Mouse (Mus musculus): Measurements from ENCODE around the gene E330017A01Rik. TPM values are rescaled to one million over a fixed set of nuclear protein-coding genes. Genes with fewer than 3 reads are reported as not detected.

Gene E330017A01Rik
- polyA plus RNA-seq (2015; fragmentation: Nextera tagmentation; extraction: Ambion mirVana) = not detected in 2 replicates

- H3K27ac ChIP-seq = no peak within 1 kb of the TSS
- ATAC-seq (ENCODE audit: insufficient number of reproducible peaks, low FRiP score, low TSS enrichment, low read depth) = no peak
- no peaks in the 10 kb centered on the region for H3K27me3 ChIP-seq
- H3K4me1 ChIP-seq = no peaks in the 10 kb centered on the region
- H3K4me2 ChIP-seq = no peak within 1 kb of the TSS
- WGBS = 84% methylated on average over 3 of the region's 3 CpGs
- no peak within 1 kb of the TSS for H3K4me3 ChIP-seq
- H3K36me3 ChIP-seq = no peaks in the 10 kb centered on the region
- no peak within 1 kb of the TSS for H3K9ac ChIP-seq
- H3K9me3 ChIP-seq = no peaks in the 10 kb centered on the region
Measured at GRCm38 (mm10) chr16:58638689-58639175, at the start of gene E330017A01Rik. Gene E330017A01Rik (minus strand): TSS chr16:58638739.

DNA sequence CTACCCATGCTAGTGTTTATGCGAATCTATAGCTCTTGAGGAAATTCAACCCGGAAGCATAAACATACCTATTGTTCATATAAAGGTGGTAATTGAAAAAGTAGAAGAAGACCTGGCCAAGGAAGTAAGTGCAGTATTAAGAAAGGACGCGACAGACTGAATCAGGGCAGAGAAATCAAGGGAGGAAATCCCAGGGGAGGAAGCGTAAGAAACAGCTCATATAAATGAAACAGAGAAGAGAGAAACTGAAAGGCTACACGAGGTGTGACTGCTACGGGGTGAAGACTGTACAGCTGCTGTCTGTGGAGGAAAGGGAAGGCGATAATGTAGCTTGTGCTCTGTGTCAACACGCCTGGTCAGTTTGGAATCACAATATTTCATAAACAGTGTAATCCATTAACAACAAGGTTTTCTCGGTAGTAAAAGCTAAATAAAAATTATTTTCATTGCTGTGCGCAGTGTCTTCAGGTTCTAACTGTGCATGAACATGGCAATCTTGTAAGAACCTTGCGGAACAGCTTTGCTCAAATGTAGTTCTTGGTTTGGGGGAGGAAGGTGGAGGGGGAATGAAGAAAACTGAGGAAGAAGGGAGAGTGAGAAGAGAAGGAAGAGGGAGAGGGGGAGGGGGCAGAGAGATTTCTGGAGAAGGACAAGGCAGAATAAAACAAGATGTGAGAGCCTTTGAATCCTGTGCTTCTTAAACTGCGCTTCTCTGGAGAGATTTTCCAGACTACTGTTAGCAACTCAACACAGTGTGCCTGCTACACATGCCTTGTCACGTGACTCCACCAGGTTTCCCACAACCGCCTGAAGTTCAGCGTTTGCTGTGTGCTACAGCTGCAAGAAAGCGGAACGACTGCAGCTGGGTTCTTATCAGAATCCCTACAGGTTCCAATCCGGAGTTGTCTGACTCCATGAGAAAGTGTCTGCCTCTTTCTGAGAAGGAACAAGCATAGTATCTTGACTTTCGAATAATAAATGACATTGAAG is 47.3 kb upstream of the E330017A01Rik start:
- Histone ChIP-seq H3K9ac (no peak overlapping the region), H3K4me1 (no peaks in the 10 kb centered on the region), H3K4me3 (no peak overlapping the region), H3K4me2 (no peak overlapping the region), H3K27ac (no peak overlapping the region), H3K27me3 (no peaks in the 10 kb centered on the region), H3K36me3 (peaks cover 9% of the 10 kb centered on the region; the same call in 1 of the 2 replicates), H3K9me3 (no peaks in the 10 kb centered on the region)
- ATAC-seq (ENCODE audit: insufficient number of reproducible peaks, low FRiP score, low TSS enrichment, low read depth) = no peak
- WGBS = 66% methylated on average over 20 of the region's 20 CpGs

DNA sequence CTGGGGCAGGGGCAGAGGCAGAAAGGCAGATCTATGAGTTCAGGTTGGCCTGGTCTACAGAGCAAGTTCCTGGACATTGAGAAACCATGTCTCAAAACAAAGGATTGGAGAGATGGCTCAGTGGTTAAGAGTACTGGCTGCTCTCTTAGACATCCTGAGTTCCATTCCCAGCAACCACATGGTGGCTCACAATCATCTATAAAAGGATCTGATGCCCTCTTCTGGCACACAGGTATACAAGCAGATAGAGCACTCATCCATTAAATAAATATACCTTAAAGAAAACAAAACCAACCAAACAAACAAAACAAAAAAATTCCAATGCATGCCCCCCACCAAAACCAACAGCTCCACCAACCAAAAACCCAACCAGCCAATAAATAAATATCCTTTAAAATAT is 46.0 kb upstream of the E330017A01Rik start:
- ATAC-seq (ENCODE audit: insufficient number of reproducible peaks, low FRiP score, low TSS enrichment, low read depth) = no peak

GRCm38 (mm10) chr16:58683911-58684310 is 45.4 kb upstream of the E330017A01Rik start:
- ATAC-seq (ENCODE audit: insufficient number of reproducible peaks, low FRiP score, low TSS enrichment, low read depth) = no peak

More for the DNA sequence above, 46.0 kb upstream of the E330017A01Rik start:
- Histone ChIP-seq H3K36me3 (peaks cover 9% of the 10 kb centered on the region; the same call in 1 of the 2 replicates), H3K27ac (no peak overlapping the region), H3K9ac (no peak overlapping the region), H3K27me3 (no peaks in the 10 kb centered on the region), H3K4me2 (no peak overlapping the region), H3K9me3 (no peaks in the 10 kb centered on the region), H3K4me1 (no peaks in the 10 kb centered on the region), H3K4me3 (no peak overlapping the region)

DNA sequence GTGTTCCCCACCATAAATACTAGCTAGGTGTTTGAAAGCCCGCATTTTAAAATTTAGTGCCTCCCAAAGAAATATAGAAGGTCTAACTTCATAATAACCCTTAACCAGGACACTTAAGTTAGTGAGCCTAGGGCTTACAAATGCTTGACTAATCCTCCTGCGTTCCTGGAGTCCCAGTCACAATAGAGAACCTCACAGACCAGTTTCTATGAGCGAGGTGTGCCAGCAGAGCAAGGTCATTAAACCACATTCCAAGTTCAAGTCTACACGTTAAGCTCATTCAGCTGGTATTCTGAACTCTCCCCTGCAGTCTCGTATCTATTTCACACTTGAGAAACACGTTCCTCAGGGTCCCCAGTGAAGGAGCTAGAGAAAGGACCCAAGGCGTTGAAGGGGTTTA is 44.3 kb upstream of the E330017A01Rik start:
- peaks cover 16% of the 10 kb centered on the region for H3K36me3 ChIP-seq
- H3K4me1 ChIP-seq = no peaks in the 10 kb centered on the region
- no peaks in the 10 kb centered on the region for H3K9me3 ChIP-seq
- no peak overlapping the region for H3K4me3 ChIP-seq
- WGBS = 71% methylated on average over 7 of the region's 7 CpGs
- no peaks in the 10 kb centered on the region for H3K27me3 ChIP-seq
- H3K27ac ChIP-seq = no peak overlapping the region
- no peak overlapping the region for H3K9ac ChIP-seq
- H3K4me2 ChIP-seq = no peak overlapping the region
- ATAC-seq (ENCODE audit: insufficient number of reproducible peaks, low FRiP score, low TSS enrichment, low read depth) = no peak

More at GRCm38 (mm10) chr16:58683911-58684310, 45.4 kb upstream of the E330017A01Rik start:
- Histone ChIP-seq H3K4me1 (no peaks in the 10 kb centered on the region), H3K4me3 (no peak overlapping the region), H3K9ac (no peak overlapping the region), H3K27me3 (no peaks in the 10 kb centered on the region), H3K27ac (no peak overlapping the region), H3K9me3 (no peaks in the 10 kb centered on the region), H3K36me3 (peaks cover 9% of the 10 kb centered on the region; the same call in 1 of the 2 replicates), H3K4me2 (no peak overlapping the region)
- 89% methylated on average over 4 of the region's 4 CpGs for WGBS

DNA sequence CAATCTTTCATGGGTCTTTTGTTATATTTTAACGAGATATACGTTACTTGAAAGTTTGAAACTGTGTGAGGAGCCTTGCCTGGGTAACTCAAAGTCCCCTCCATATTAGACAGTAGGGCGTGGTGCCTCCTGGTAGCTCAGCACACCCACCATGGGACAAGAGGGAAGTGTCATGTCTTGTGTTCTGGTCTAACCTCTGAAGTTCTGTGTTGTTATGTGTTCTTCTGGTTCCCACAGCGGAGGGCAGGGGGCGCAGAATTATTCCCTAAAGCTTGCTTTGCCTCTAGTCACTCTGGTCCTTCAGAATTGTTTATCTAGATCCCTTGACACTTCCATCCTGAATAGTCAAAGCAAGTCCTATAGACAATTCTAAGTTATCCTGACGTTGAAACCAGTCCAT is 43.5 kb upstream of the E330017A01Rik start:
- Histone ChIP-seq H3K4me2 (no peak overlapping the region), H3K4me3 (no peak overlapping the region), H3K9me3 (no peaks in the 10 kb centered on the region), H3K27me3 (no peaks in the 10 kb centered on the region), H3K4me1 (no peaks in the 10 kb centered on the region), H3K9ac (no peak overlapping the region), H3K27ac (no peak overlapping the region), H3K36me3 (peaks cover 24% of the 10 kb centered on the region)
- ATAC-seq (ENCODE audit: insufficient number of reproducible peaks, low FRiP score, low TSS enrichment, low read depth) = no peak
- WGBS = 89% methylated on average over 6 of the region's 6 CpGs

DNA sequence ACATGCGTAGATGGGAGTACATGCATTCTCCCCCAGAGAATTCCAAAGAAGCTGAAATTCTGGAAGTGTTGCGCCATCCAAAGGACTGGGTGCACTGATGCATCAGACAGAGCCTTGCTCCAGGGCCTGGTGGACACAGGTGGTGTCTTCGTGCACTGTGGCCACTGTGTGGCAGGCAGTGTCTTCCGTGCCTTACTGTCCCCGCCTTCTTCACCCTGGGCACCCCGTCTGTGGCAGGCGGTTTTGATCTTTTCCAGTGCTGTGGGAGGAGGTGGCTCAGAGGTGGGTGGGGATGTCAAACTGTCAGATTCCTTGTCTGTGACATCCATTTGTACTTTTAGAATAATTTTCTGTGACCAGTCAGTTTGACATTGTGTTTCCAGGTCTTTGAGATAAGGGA is 40.1 kb upstream of the E330017A01Rik start:
- Histone ChIP-seq H3K9me3 (no peaks in the 10 kb centered on the region), H3K4me1 (no peaks in the 10 kb centered on the region), H3K9ac (no peak overlapping the region), H3K4me2 (no peak overlapping the region), H3K36me3 (peaks cover 50% of the 10 kb centered on the region), H3K4me3 (no peak overlapping the region), H3K27me3 (no peaks in the 10 kb centered on the region), H3K27ac (no peak overlapping the region)
- 79% methylated on average over 7 of the region's 7 CpGs for WGBS
- ATAC-seq (ENCODE audit: insufficient number of reproducible peaks, low FRiP score, low TSS enrichment, low read depth) = no peak

DNA sequence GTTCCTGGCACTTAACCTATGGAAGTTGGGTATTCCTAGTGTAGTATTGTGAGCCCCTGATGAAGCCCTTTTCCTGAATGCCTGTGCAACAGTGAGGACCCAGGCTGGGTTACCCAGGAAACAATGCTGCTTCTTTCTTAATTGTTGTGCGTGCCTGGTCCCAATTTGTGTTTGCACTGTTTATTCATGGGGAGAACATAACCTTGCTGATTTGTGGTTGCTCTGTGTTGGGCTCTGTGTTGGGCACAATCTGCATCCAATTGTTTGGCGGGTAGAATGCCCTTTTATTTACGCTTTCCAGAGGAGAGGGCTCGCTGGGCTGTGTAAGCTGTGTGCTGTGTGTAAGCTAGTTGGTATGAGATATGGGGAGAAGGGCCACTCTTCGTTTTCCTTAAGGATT is 39.0 kb upstream of the E330017A01Rik start:
- no peak overlapping the region for H3K4me3 ChIP-seq
- 71% methylated on average over 5 of the region's 5 CpGs for WGBS
- no peak overlapping the region for H3K27ac ChIP-seq
- H3K9me3 ChIP-seq = no peaks in the 10 kb centered on the region
- no peaks in the 10 kb centered on the region for H3K4me1 ChIP-seq
- ATAC-seq (ENCODE audit: insufficient number of reproducible peaks, low FRiP score, low TSS enrichment, low read depth) = no peak
- no peaks in the 10 kb centered on the region for H3K27me3 ChIP-seq
- H3K36me3 ChIP-seq = peaks cover 58% of the 10 kb centered on the region
- H3K4me2 ChIP-seq = no peak overlapping the region
- H3K9ac ChIP-seq = no peak overlapping the region

- Histone ChIP-seq H3K27ac (no peak overlapping the region), H3K4me1 (no peaks in the 10 kb centered on the region), H3K4me3 (no peak overlapping the region), H3K4me2 (no peak overlapping the region), H3K9me3 (no peaks in the 10 kb centered on the region), H3K9ac (no peak overlapping the region), H3K36me3 (peaks cover 55% of the 10 kb centered on the region), H3K27me3 (no peaks in the 10 kb centered on the region)
- ATAC-seq (ENCODE audit: insufficient number of reproducible peaks, low FRiP score, low TSS enrichment, low read depth) = no peak
- WGBS = 87% methylated on average over 3 of the region's 3 CpGs
Measured at GRCm38 (mm10) chr16:58676633-58677032, 38.1 kb upstream of the E330017A01Rik start.

DNA sequence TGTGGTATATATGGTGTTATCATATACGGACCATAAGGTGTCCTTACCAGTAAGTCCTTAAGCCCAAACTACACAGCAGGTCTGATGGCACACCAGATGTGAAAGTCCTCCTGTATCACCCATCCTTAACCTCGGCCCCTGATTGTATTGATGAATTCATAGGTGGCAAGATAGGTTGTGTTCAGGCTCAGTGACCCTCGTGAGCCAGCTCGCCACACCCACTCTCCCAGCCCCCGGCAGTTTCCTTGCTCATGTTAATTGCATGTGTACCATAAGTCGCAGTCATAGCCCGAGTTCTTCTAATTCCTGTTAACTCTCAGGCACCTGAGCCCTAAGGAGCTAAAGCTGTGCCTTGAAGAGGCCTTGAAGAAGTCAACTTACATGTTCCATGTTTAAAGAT is 37.6 kb upstream of the E330017A01Rik start:
- H3K36me3 ChIP-seq = peaks cover 51% of the 10 kb centered on the region
- no peak overlapping the region for H3K27ac ChIP-seq
- H3K4me2 ChIP-seq = no peak overlapping the region
- 82% methylated on average over 7 of the region's 7 CpGs for WGBS
- no peak overlapping the region for H3K4me3 ChIP-seq
- H3K9ac ChIP-seq = no peak overlapping the region
- no peak for ATAC-seq (ENCODE audit: insufficient number of reproducible peaks, low FRiP score, low TSS enrichment, low read depth)
- no peaks in the 10 kb centered on the region for H3K27me3 ChIP-seq
- H3K4me1 ChIP-seq = 0 out of 2 replicates have a peak, but pooled peaks cover 2% of the 10 kb centered on the region
- H3K9me3 ChIP-seq = no peaks in the 10 kb centered on the region

GRCm38 (mm10) chr16:58675256-58675655 is 36.7 kb upstream of the E330017A01Rik start:
- no peak for ATAC-seq (ENCODE audit: insufficient number of reproducible peaks, low FRiP score, low TSS enrichment, low read depth)
- Histone ChIP-seq H3K9me3 (no peaks in the 10 kb centered on the region), H3K4me3 (no peak overlapping the region), H3K27ac (no peak overlapping the region), H3K27me3 (no peaks in the 10 kb centered on the region), H3K4me2 (no peak overlapping the region), H3K9ac (no peak overlapping the region), H3K4me1 (0 out of 2 replicates have a peak, but pooled peaks cover 5% of the 10 kb centered on the region), H3K36me3 (peaks cover 48% of the 10 kb centered on the region)
- 94% methylated on average over 13 of the region's 13 CpGs for WGBS

DNA sequence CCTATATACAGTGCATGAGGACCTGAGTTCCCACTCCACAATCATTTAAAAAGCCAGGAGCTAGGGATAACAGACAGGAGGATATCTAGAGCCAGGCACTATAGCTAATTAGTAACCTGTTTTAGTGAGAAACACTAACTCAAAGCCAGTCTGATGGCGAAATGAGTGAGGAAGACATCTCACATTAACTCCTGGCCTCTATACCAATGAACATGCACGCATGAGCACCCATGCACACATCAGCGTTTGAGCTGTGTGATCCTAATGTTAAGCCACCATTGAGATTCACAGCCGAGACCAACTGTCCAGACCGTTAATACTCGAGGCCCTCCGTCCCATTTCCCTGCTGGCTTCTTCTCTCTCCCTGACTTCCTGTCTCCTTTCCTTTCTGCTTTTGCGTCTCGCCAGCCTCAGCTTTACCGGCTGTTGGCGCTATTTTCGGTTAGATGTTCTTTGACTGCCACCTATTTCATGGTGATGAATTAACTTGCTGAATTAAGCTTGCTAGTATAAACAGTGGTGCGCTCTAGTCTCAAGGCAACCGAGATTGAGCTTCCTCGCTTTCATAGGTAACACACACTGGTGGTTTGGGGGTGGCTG is 35.4 kb upstream of the E330017A01Rik start:
- H3K9ac ChIP-seq = no peak overlapping the region
- H3K4me3 ChIP-seq = no peak overlapping the region
- H3K27me3 ChIP-seq = no peaks in the 10 kb centered on the region
- 0 out of 2 replicates have a peak, but pooled peaks cover 8% of the 10 kb centered on the region for H3K4me1 ChIP-seq
- H3K36me3 ChIP-seq = peaks cover 48% of the 10 kb centered on the region
- WGBS = 93% methylated on average over 15 of the region's 15 CpGs
- H3K9me3 ChIP-seq = no peaks in the 10 kb centered on the region
- H3K27ac ChIP-seq = no peak overlapping the region
- no peak for ATAC-seq (ENCODE audit: insufficient number of reproducible peaks, low FRiP score, low TSS enrichment, low read depth)
- no peak overlapping the region for H3K4me2 ChIP-seq

Data from limb, embryonic 15.5 days (tissue).